Mouse (Mus musculus): ENCODE results near the gene Stard13. TPM values are rescaled to one million over a fixed set of nuclear protein-coding genes. Genes with fewer than 3 reads are reported as not detected.

Gene Stard13
- total RNA-seq, 1 experiment: 6.8 TPM

DNA sequence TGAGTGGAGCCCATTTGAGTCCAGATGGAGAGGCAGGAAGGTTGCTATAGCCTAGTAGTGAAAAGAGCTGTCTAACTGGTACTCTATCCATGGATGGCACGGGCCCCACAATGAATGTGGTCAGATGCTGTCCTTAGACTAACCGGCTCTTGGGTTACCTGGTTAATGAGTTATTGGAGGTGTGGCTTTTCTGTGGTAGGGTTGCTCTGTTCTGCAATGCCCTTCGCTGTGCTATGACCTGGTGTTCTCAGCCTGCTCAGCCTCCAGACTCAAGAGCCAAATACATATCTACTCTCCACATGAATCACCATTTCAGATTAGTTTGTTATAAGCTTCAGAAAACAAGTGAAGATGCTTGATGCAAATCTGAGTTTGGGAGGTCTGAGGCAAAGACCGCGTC, 190.7 kb downstream of the Stard13 start:
- Histone ChIP-seq H3K27ac (ENCODE audit: insufficient read depth, low read depth, low read length, poor library complexity, severe bottlenecking) (no peak overlapping the region), H3K36me3 (ENCODE audit: control insufficient read depth, insufficient read depth, low read length, poor library complexity, severe bottlenecking) (no peaks in the 10 kb centered on the region; the same call in 1 of the 2 replicates), H3K9me3 (ENCODE audit: control insufficient read depth, insufficient read depth, low read depth, low read length) (no peaks in the 10 kb centered on the region), H3K9ac (ENCODE audit: insufficient read depth, low read depth, low read length, poor library complexity, severe bottlenecking) (no peak overlapping the region), H3K4me1 (ENCODE audit: control insufficient read depth in 2 of 2, insufficient read depth in 2 of 2, low read length in 2 of 2, poor library complexity in 1 of 2) (no peaks in the 10 kb centered on the region; a peak in 2 of 4 replicates), H3K4me3 (ENCODE audit: insufficient read depth in 1 of 2, low read depth in 1 of 2, low read length in 2 of 2, poor library complexity in 1 of 2, severe bottlenecking in 1 of 2) (no peak overlapping the region)
- in situ Hi-C loops (cut with MboI; ENCODE audit: low sequenced_read_pairs in 2 of 2, unreplicated experiment in 2 of 2): no loop called here
- TF ChIP-seq HCFC1 (IDR thresholded peaks at IDR 0.05; ENCODE audit: borderline replicate concordance, insufficient read depth, low read length): no peak
- TF ChIP-seq ZNF384 (IDR thresholded peaks at IDR 0.05; ENCODE audit: low read depth, low read length): no peak
- no peak for TF ChIP-seq CHD2 (IDR thresholded peaks at IDR 0.05; ENCODE audit: low read depth, low read length)
- TF ChIP-seq ZC3H11A (IDR thresholded peaks at IDR 0.05; ENCODE audit: borderline replicate concordance, low read depth, low read length): no peak
- DNase-seq (ENCODE audit: low read depth, low spot score): no peak

DNA sequence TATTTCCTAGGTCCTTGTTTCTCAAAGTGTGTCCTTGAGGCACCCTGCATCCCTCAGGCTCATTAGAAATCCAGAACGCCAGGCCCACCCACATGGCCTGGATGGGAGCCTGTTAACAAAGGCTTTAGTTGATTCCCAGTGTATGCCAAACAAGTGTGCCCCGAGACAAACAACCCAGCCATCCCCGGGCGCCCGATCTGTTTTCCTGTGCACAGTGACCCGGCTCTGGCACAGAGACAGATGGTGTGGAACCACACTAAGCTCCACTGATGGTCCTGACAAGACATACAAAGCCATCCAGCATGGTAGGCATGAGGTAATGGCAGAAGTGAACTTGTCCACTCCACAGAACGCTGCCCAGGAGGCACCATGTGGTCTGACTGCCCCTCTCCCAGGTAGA, 195.8 kb downstream of the Stard13 start:
- in situ Hi-C loops (cut with MboI; ENCODE audit: low sequenced_read_pairs in 2 of 2, unreplicated experiment in 2 of 2): no loop called here
- H3K36me3 ChIP-seq (ENCODE audit: control insufficient read depth, insufficient read depth, low read length, poor library complexity, severe bottlenecking): no peaks in the 10 kb centered on the region
- TF ChIP-seq ZNF384 (IDR thresholded peaks at IDR 0.05; ENCODE audit: low read depth, low read length) (no peak), HCFC1 (IDR thresholded peaks at IDR 0.05; ENCODE audit: borderline replicate concordance, insufficient read depth, low read length) (no peak), ZC3H11A (IDR thresholded peaks at IDR 0.05; ENCODE audit: borderline replicate concordance, low read depth, low read length) (no peak), MAFK (IDR thresholded peaks at IDR 0.05; ENCODE audit: insufficient read depth, low read depth, low read length) (no peak), CHD2 (IDR thresholded peaks at IDR 0.05; ENCODE audit: low read depth, low read length) (no peak)
- no peaks in the 10 kb centered on the region for H3K9me3 ChIP-seq (ENCODE audit: control insufficient read depth, insufficient read depth, low read depth, low read length)
- no peak overlapping the region for H3K4me3 ChIP-seq (ENCODE audit: insufficient read depth in 1 of 2, low read depth in 1 of 2, low read length in 2 of 2, poor library complexity in 1 of 2, severe bottlenecking in 1 of 2)
- H3K4me1 ChIP-seq (ENCODE audit: control insufficient read depth in 2 of 2, insufficient read depth in 2 of 2, low read length in 2 of 2, poor library complexity in 1 of 2): peaks cover 0 to 2% of the 10 kb centered on the region in 2 experiments; a peak in 1 of 4 replicates
- no peak overlapping the region for H3K27ac ChIP-seq (ENCODE audit: insufficient read depth, low read depth, low read length, poor library complexity, severe bottlenecking)
- no peak overlapping the region for H3K9ac ChIP-seq (ENCODE audit: insufficient read depth, low read depth, low read length, poor library complexity, severe bottlenecking)
- DNase-seq (ENCODE audit: low read depth, low spot score): no peak

DNA sequence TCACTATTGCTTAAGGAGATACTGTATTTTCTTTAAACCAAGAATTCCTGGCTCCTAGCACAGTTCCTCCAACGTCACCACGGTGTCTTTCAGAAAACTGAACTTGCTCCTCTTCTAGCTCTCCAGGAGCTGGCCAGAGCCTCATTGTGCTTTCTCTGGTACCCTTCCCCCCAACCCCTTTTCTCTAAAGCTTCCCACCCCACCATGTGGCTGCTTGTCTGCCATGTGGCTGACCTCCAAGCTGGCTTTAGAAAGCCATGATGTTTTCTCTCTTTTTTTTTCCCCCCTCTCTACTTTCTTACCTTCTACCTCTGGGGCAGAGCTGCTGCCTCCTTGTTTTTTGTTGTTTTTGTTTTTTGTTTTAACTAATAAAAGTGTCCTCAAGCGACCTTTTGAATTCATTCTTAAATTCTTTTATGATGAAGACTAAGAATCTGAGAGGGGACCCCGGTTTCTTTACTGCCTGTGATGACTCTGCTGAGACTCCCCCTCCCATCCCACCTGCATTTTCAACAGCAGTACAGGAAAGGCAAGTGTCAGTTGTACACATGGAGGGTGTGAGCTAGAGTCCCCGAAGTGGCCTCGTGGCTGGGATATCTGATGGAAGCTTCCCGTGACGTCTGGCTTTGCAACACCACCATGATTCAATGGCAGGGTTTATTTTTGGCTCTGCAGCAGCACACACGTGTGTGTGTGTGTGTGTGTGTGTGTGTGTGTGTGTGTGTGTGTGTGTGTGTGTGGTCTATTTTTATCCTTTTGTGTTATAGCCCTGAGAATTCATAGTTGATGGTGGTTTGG, 198.7 kb downstream of the Stard13 start:
- H3K27ac ChIP-seq (ENCODE audit: insufficient read depth, low read depth, low read length, poor library complexity, severe bottlenecking): no peak overlapping the region

DNA sequence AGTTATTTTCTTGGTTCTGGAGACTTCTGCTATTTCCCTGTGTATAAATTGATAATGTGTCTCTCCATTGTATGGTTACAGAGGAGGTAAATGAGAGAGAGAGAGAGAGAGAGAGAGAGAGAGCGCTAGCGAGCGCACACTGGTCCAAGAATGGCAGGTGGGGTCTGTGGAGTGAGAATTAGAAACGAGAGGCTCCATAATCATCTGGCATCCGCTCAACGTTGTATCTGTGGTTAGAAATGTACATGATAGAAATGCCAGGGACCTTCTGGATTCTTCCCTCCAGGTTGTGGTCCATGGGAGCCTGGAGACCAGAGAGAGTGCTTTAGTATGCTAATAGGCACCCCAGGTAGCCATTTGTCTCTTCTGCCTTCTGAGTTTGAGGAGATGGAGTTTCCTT, 204.7 kb downstream of the Stard13 start:
- Histone ChIP-seq H3K4me1 (ENCODE audit: control insufficient read depth in 2 of 2, insufficient read depth in 2 of 2, low read length in 2 of 2, poor library complexity in 1 of 2) (peaks cover 2 to 10% of the 10 kb centered on the region in 2 experiments; a peak in 3 of 4 replicates), H3K27ac (ENCODE audit: insufficient read depth, low read depth, low read length, poor library complexity, severe bottlenecking) (no peak overlapping the region), H3K9me3 (ENCODE audit: control insufficient read depth, insufficient read depth, low read depth, low read length) (no peaks in the 10 kb centered on the region), H3K4me3 (ENCODE audit: insufficient read depth in 1 of 2, low read depth in 1 of 2, low read length in 2 of 2, poor library complexity in 1 of 2, severe bottlenecking in 1 of 2) (no peak overlapping the region), H3K9ac (ENCODE audit: insufficient read depth, low read depth, low read length, poor library complexity, severe bottlenecking) (no peak overlapping the region), H3K36me3 (ENCODE audit: control insufficient read depth, insufficient read depth, low read length, poor library complexity, severe bottlenecking) (no peaks in the 10 kb centered on the region)
- DNase-seq (ENCODE audit: low read depth, low spot score): no peak
- in situ Hi-C loops (cut with MboI; ENCODE audit: low sequenced_read_pairs in 2 of 2, unreplicated experiment in 2 of 2): no loop called here
- TF ChIP-seq MAFK (IDR thresholded peaks at IDR 0.05; ENCODE audit: insufficient read depth, low read depth, low read length) (no peak), ZNF384 (IDR thresholded peaks at IDR 0.05; ENCODE audit: low read depth, low read length) (no peak), CHD2 (IDR thresholded peaks at IDR 0.05; ENCODE audit: low read depth, low read length) (no peak), HCFC1 (IDR thresholded peaks at IDR 0.05; ENCODE audit: borderline replicate concordance, insufficient read depth, low read length) (no peak), ZC3H11A (IDR thresholded peaks at IDR 0.05; ENCODE audit: borderline replicate concordance, low read depth, low read length) (no peak)

More for the DNA sequence above, 198.7 kb downstream of the Stard13 start:
- no peak overlapping the region for H3K9ac ChIP-seq (ENCODE audit: insufficient read depth, low read depth, low read length, poor library complexity, severe bottlenecking)
- no peaks in the 10 kb centered on the region for H3K36me3 ChIP-seq (ENCODE audit: control insufficient read depth, insufficient read depth, low read length, poor library complexity, severe bottlenecking)
- no peaks in the 10 kb centered on the region for H3K9me3 ChIP-seq (ENCODE audit: control insufficient read depth, insufficient read depth, low read depth, low read length)
- TF ChIP-seq ZNF384 (IDR thresholded peaks at IDR 0.05; ENCODE audit: low read depth, low read length) (no peak), ZC3H11A (IDR thresholded peaks at IDR 0.05; ENCODE audit: borderline replicate concordance, low read depth, low read length) (no peak), CHD2 (IDR thresholded peaks at IDR 0.05; ENCODE audit: low read depth, low read length) (no peak), HCFC1 (IDR thresholded peaks at IDR 0.05; ENCODE audit: borderline replicate concordance, insufficient read depth, low read length) (no peak), MAFK (IDR thresholded peaks at IDR 0.05; ENCODE audit: insufficient read depth, low read depth, low read length) (no peak)
- no peak for DNase-seq (ENCODE audit: low read depth, low spot score)
- H3K4me3 ChIP-seq (ENCODE audit: insufficient read depth in 1 of 2, low read depth in 1 of 2, low read length in 2 of 2, poor library complexity in 1 of 2, severe bottlenecking in 1 of 2): no peak overlapping the region
- peaks cover 0 to 2% of the 10 kb centered on the region in 2 experiments; a peak in 1 of 4 replicates for H3K4me1 ChIP-seq (ENCODE audit: control insufficient read depth in 2 of 2, insufficient read depth in 2 of 2, low read length in 2 of 2, poor library complexity in 1 of 2)
- in situ Hi-C loops (cut with MboI; ENCODE audit: low sequenced_read_pairs in 2 of 2, unreplicated experiment in 2 of 2): no loop called here

Data from ES-E14 (cell line).